Mouse (Mus musculus) myocyte (in vitro differentiated cells): Measurements from ENCODE around the gene Rhbdd2.

Source experiments
- CEBPB ChIP-seq: IDR thresholded peaks from 2 replicates; pipeline ENCODE4 v1.6.1; 2011; ENCODE audit warnings: mild to moderate bottlenecking, moderate library complexity; ENCODE audit not compliant: poor library complexity, insufficient read depth, severe bottlenecking
- E2F4 ChIP-seq: IDR thresholded peaks from one replicate; pipeline ENCODE4 v1.6.1; 2011; ENCODE audit warnings: mild to moderate bottlenecking, control low read depth, moderate library complexity; ENCODE audit not compliant: insufficient read depth
- MAX ChIP-seq: IDR thresholded peaks from one replicate; pipeline ENCODE4 v1.6.1; 2011; ENCODE audit warnings: low read depth, mild to moderate bottlenecking, control low read depth
- MYOD1 ChIP-seq, 3 experiments: IDR thresholded peaks; one replicate each; pipeline ENCODE4 v1.6.1; 2011; ENCODE audit warnings: control low read depth in 2 of 3, low read depth in 2 of 3, mild to moderate bottlenecking in 2 of 3, moderate library complexity in 1 of 3; ENCODE audit not compliant: insufficient read length in 2 of 3, control insufficient read depth in 1 of 3
- MYOG ChIP-seq, 3 experiments: IDR thresholded peaks; one replicate each; pipeline ENCODE4 v1.6.1; 2011; ENCODE audit warnings: control low read depth in 2 of 3, low read depth in 2 of 3, mild to moderate bottlenecking in 2 of 3; ENCODE audit not compliant: insufficient read length in 2 of 3, control insufficient read depth in 1 of 3, insufficient read depth in 1 of 3
- POLR2A ChIP-seq: IDR thresholded peaks from one replicate; pipeline ENCODE4 v1.6.1; 2011; ENCODE audit warnings: low read depth, mild to moderate bottlenecking, control low read depth, moderate library complexity; ENCODE audit not compliant: insufficient read length
- POLR2AphosphoS2 ChIP-seq: IDR thresholded peaks from one replicate; pipeline ENCODE4 v1.6.1; 2011; ENCODE audit warnings: low read depth, control low read depth; ENCODE audit not compliant: insufficient read length
- SRF ChIP-seq: IDR thresholded peaks from one replicate; pipeline ENCODE4 v1.6.1; 2011; ENCODE audit warnings: low read depth; ENCODE audit not compliant: control insufficient read depth, insufficient read length
- TCF12 ChIP-seq: IDR thresholded peaks from one replicate; pipeline ENCODE4 v1.6.1; 2011; ENCODE audit warnings: mild to moderate bottlenecking, control low read depth; ENCODE audit not compliant: poor library complexity, insufficient read depth, severe bottlenecking
- TCF3 ChIP-seq: IDR thresholded peaks from one replicate; pipeline ENCODE4 v1.6.1; 2011; ENCODE audit warnings: low read depth, control low read depth; ENCODE audit not compliant: insufficient read length
- USF1 ChIP-seq: IDR thresholded peaks from one replicate; pipeline ENCODE4 v1.6.1; 2011; ENCODE audit warnings: low read depth, mild to moderate bottlenecking, control low read depth, moderate library complexity

GRCm38 (mm10) chr5:135645330-135645729 lies 12.9 kb downstream of the Rhbdd2 start:
- no peak for TF ChIP-seq POLR2A
- no peak for TF ChIP-seq MAX
- no peak for TF ChIP-seq E2F4
- no peak for TF ChIP-seq TCF12
- no peak for TF ChIP-seq SRF
- TF ChIP-seq MYOG (IDR thresholded peaks at IDR 0.05; ENCODE audit: control insufficient read depth in 1 of 3, insufficient read depth in 1 of 3, insufficient read length in 2 of 3, low read depth in 2 of 3): no peak
- no peak for TF ChIP-seq POLR2AphosphoS2
- no peak for TF ChIP-seq TCF3
- TF ChIP-seq MYOD1 (IDR thresholded peaks at IDR 0.05; ENCODE audit: control insufficient read depth in 1 of 3, insufficient read length in 2 of 3, low read depth in 2 of 3): peak in 1 of 3 experiments; percentile 6
- no peak for TF ChIP-seq USF1
- no peak for TF ChIP-seq CEBPB
